Mouse (Mus musculus) MEL (cell line): ENCODE measurements around the gene Cadps2. TPM values are rescaled to one million over a fixed set of nuclear protein-coding genes. Genes with fewer than 3 reads are reported as not detected.

Source experiments
- DNase-seq: peaks from one replicate; pipeline ENCODE4 v3.0.0; 2011; ENCODE audit warnings: low read depth, low spot score
- H3K27ac ChIP-seq: 2 replicates; pipeline ENCODE4 v1.5.1; 2012; ENCODE audit warnings: low read depth, mild to moderate bottlenecking, control low read depth, low read length, moderate library complexity; ENCODE audit not compliant: control insufficient read depth
- H3K27me3 ChIP-seq, 2 experiments: fragments of 150-350 bp in 1 of 2; sonication (generic) in 1 of 2; 2 replicates each; pipeline ENCODE4 v1.6.1; 2012; ENCODE audit warnings: low read length in 2 of 2, mild to moderate bottlenecking in 2 of 2, improper control_type of control experiment in 1 of 2, moderate library complexity in 1 of 2; ENCODE audit not compliant: insufficient read depth in 2 of 2, control insufficient read depth in 1 of 2
- H3K36me3 ChIP-seq, 2 experiments: 2 replicates each; pipeline ENCODE4 v1.6.1; 2012 to 2014; ENCODE audit warnings: low read length in 2 of 2, improper control_type of control experiment in 1 of 2, inconsistent platforms in 1 of 2, mild to moderate bottlenecking in 1 of 2; ENCODE audit not compliant: insufficient read depth in 2 of 2, control insufficient read depth in 1 of 2
- H3K4me1 ChIP-seq, 2 experiments: fragments of 150-350 bp in 1 of 2; sonication (generic) in 1 of 2; 2 replicates each; pipeline ENCODE4 v1.6.1; 2012; ENCODE audit warnings: low read length in 2 of 2, improper control_type of control experiment in 1 of 2, mild to moderate bottlenecking in 1 of 2; ENCODE audit not compliant: insufficient read depth in 2 of 2, control insufficient read depth in 1 of 2
- H3K4me3 ChIP-seq, 2 experiments: fragments of 150-350 bp in 1 of 2; sonication (generic) in 1 of 2; 2 replicates each; pipeline ENCODE4 v1.5.1; 2012; ENCODE audit warnings: low read depth in 2 of 2, low read length in 2 of 2, mild to moderate bottlenecking in 2 of 2, moderate library complexity in 2 of 2, control low read depth in 1 of 2, improper control_type of control experiment in 1 of 2; ENCODE audit not compliant: control insufficient read depth in 1 of 2, insufficient read depth in 1 of 2
- H3K79me2 ChIP-seq: 2 replicates; pipeline ENCODE4 v1.6.1; 2012; ENCODE audit warnings: mild to moderate bottlenecking, low read length, moderate library complexity; ENCODE audit not compliant: control insufficient read depth, poor library complexity, insufficient read depth
- H3K9ac ChIP-seq: 2 replicates; pipeline ENCODE4 v1.6.1; 2012; ENCODE audit warnings: low read depth, mild to moderate bottlenecking, control low read depth, low read length, moderate library complexity; ENCODE audit not compliant: control insufficient read depth, poor library complexity, severe bottlenecking
- H3K9me3 ChIP-seq: fragments of 150-350 bp; sonication (generic); replicated peaks from 2 replicates; pipeline ENCODE4 v1.6.1; 2012; ENCODE audit warnings: mild to moderate bottlenecking, low read length, improper control_type of control experiment, moderate library complexity; ENCODE audit not compliant: insufficient read depth
- BHLHE40 ChIP-seq: IDR thresholded peaks from 2 replicates; pipeline ENCODE4 v1.6.1; 2012; ENCODE audit warnings: low read depth, mild to moderate bottlenecking, inconsistent platforms, low read length, improper control_type of control experiment, borderline replicate concordance
- CHD1 ChIP-seq: IDR thresholded peaks from 2 replicates; pipeline ENCODE4 v1.6.1; 2012; ENCODE audit warnings: low read depth, mild to moderate bottlenecking, inconsistent platforms, low read length, improper control_type of control experiment
- CHD2 ChIP-seq: IDR thresholded peaks from 2 replicates; pipeline ENCODE4 v1.6.1; 2011; ENCODE audit warnings: low read length, improper control_type of control experiment
- CTCF ChIP-seq, 3 experiments: IDR thresholded peaks in 2 of 3; conservative IDR thresholded peaks in 1 of 3; 2 replicates each; pipeline ENCODE4 v1.5.1; 2011 to 2012; ENCODE audit warnings: low read length in 3 of 3, low read depth in 2 of 3, mild to moderate bottlenecking in 2 of 3, improper control_type of control experiment in 1 of 3, inconsistent platforms in 1 of 3, mixed read lengths in 1 of 3, moderate library complexity in 1 of 3; ENCODE audit not compliant: control insufficient read depth in 1 of 3, insufficient read depth in 1 of 3, poor library complexity in 1 of 3, severe bottlenecking in 1 of 3
- EP300 ChIP-seq, 2 experiments: IDR thresholded peaks; 2 replicates each; pipeline ENCODE4 v1.6.1; 2011; ENCODE audit warnings: improper control_type of control experiment in 2 of 2, low read length in 2 of 2, low read depth in 1 of 2, mild to moderate bottlenecking in 1 of 2
- ETS1 ChIP-seq: IDR thresholded peaks from 2 replicates; pipeline ENCODE4 v1.6.1; 2012; ENCODE audit warnings: low read depth, mild to moderate bottlenecking, inconsistent platforms, low read length, improper control_type of control experiment, moderate library complexity
- GABPA ChIP-seq: IDR thresholded peaks from 2 replicates; pipeline ENCODE4 v1.6.1; 2012; ENCODE audit warnings: low read depth, mild to moderate bottlenecking, inconsistent platforms, low read length, improper control_type of control experiment, moderate library complexity
- HCFC1 ChIP-seq: IDR thresholded peaks from 2 replicates; pipeline ENCODE4 v1.6.1; 2012; ENCODE audit warnings: low read depth, mild to moderate bottlenecking, inconsistent platforms, low read length, improper control_type of control experiment, moderate library complexity
- JUND ChIP-seq: IDR thresholded peaks from 2 replicates; pipeline ENCODE4 v1.6.1; 2011; ENCODE audit warnings: low read depth, mild to moderate bottlenecking, improper control_type of control experiment, low read length
- KAT2A ChIP-seq: conservative IDR thresholded peaks from 2 replicates; pipeline ENCODE4 v1.6.1; 2012; ENCODE audit warnings: low read depth, low read length, improper control_type of control experiment, inconsistent platforms
- MAZ ChIP-seq: IDR thresholded peaks from 2 replicates; pipeline ENCODE4 v1.6.1; 2012; ENCODE audit warnings: low read depth, mild to moderate bottlenecking, inconsistent platforms, low read length, improper control_type of control experiment
- MEF2A ChIP-seq: IDR thresholded peaks from 2 replicates; pipeline ENCODE4 v1.6.1; 2014; ENCODE audit warnings: low read depth, mild to moderate bottlenecking, inconsistent platforms, low read length, improper control_type of control experiment; ENCODE audit not compliant: poor library complexity, insufficient replicate concordance, severe bottlenecking; ENCODE audit errors: extremely low read depth
- NELFE ChIP-seq: IDR thresholded peaks from 2 replicates; pipeline ENCODE4 v1.6.1; 2011; ENCODE audit warnings: low read depth, low read length, improper control_type of control experiment
- POLR2A ChIP-seq, 2 experiments: IDR thresholded peaks; 2 replicates each; pipeline ENCODE4 v1.6.1; 2011 to 2012; ENCODE audit warnings: low read length in 2 of 2, mild to moderate bottlenecking in 2 of 2, control low read depth in 1 of 2, improper control_type of control experiment in 1 of 2, low read depth in 1 of 2, moderate library complexity in 1 of 2; ENCODE audit not compliant: control insufficient read depth in 1 of 2, insufficient read depth in 1 of 2, poor library complexity in 1 of 2
- POLR2AphosphoS2 ChIP-seq: IDR thresholded peaks from 2 replicates; pipeline ENCODE4 v1.6.1; 2011; ENCODE audit warnings: low read length, improper control_type of control experiment
- POLR2AphosphoS5 ChIP-seq: IDR thresholded peaks from 2 replicates; pipeline ENCODE4 v1.6.1; 2012; ENCODE audit warnings: low read depth, borderline replicate concordance, mild to moderate bottlenecking, inconsistent platforms, low read length, moderate library complexity, mixed read lengths
- RAD21 ChIP-seq: IDR thresholded peaks from 2 replicates; pipeline ENCODE4 v1.6.1; 2011; ENCODE audit warnings: mild to moderate bottlenecking, low read depth, low read length, improper control_type of control experiment
- RCOR1 ChIP-seq: IDR thresholded peaks from 2 replicates; pipeline ENCODE4 v1.6.1; 2012; ENCODE audit warnings: low read depth, mild to moderate bottlenecking, inconsistent platforms, low read length, improper control_type of control experiment
- SIN3A ChIP-seq: IDR thresholded peaks from 2 replicates; pipeline ENCODE4 v1.6.1; 2012; ENCODE audit warnings: low read length, improper control_type of control experiment, inconsistent platforms
- TAL1 ChIP-seq: IDR thresholded peaks from 2 replicates; pipeline ENCODE4 v1.6.1; 2012; ENCODE audit warnings: mild to moderate bottlenecking, inconsistent platforms, low read length, moderate library complexity, mixed read lengths
- TBP ChIP-seq: IDR thresholded peaks from 2 replicates; pipeline ENCODE4 v1.8.0; 2011; ENCODE audit warnings: low read depth, low read length, improper control_type of control experiment
- TCF12 ChIP-seq: IDR thresholded peaks from 2 replicates; pipeline ENCODE4 v1.6.1; 2014; ENCODE audit warnings: low read depth, mild to moderate bottlenecking, inconsistent platforms, low read length, improper control_type of control experiment, moderate library complexity
- UBTF ChIP-seq: IDR thresholded peaks from 2 replicates; pipeline ENCODE4 v1.6.1; 2012; ENCODE audit warnings: low read depth, mild to moderate bottlenecking, inconsistent platforms, low read length, improper control_type of control experiment, moderate library complexity, borderline replicate concordance; ENCODE audit not compliant: insufficient read depth
- USF2 ChIP-seq, 2 experiments: IDR thresholded peaks; 2 replicates each; pipeline ENCODE4 v1.6.1; 2011 to 2012; ENCODE audit warnings: improper control_type of control experiment in 2 of 2, low read length in 2 of 2, borderline replicate concordance in 1 of 2, inconsistent platforms in 1 of 2, low read depth in 1 of 2, mild to moderate bottlenecking in 1 of 2; ENCODE audit not compliant: insufficient read depth in 1 of 2
- ZC3H11A ChIP-seq: IDR thresholded peaks from 2 replicates; pipeline ENCODE4 v1.6.1; 2012; ENCODE audit warnings: low read depth, mild to moderate bottlenecking, inconsistent platforms, low read length, improper control_type of control experiment
- polyA plus RNA-seq, 2 experiments: library from polyadenylated mRNA; stranded (reverse) in 1 of 2; unstranded in 1 of 2; fragments of >175 nt in 1 of 2; fragments of >200 nt in 1 of 2; gene quantifications; 2 replicates each; pipeline versions ENCODE4 v1.2.1 to v1.2.4; 2012; ENCODE audit warnings: low replicate concordance in 2 of 2, low read depth in 1 of 2; ENCODE audit not compliant: insufficient read length in 2 of 2, insufficient read depth in 1 of 2, missing spikeins in 1 of 2
- total RNA-seq: library from RNA; depleted of rRNA; stranded (reverse); fragments of 300-350 nt; gene quantifications from 2 replicates; pipeline ENCODE4 v1.2.3, GENCODE M21; 2012

The Cadps2 gene
- total and polyA plus RNA-seq, 3 experiments, result not detected

- H3K27ac ChIP-seq, result no peak overlapping the region
- no peak overlapping the region for H3K9ac ChIP-seq
- H3K4me1 ChIP-seq, result no peaks in the 10 kb centered on the region
- TF ChIP-seq NELFE (no peak), CHD2 (no peak), POLR2AphosphoS2 (no peak), HCFC1 (no peak), POLR2AphosphoS5 (no peak), MAZ (no peak), KAT2A (no peak), ETS1 (no peak), EP300 (IDR thresholded peaks at IDR 0.05; ENCODE audit: low read depth in 1 of 2, low read length in 2 of 2) (no peak), JUND (no peak)
- no peaks in the 10 kb centered on the region; a peak in 1 of 4 replicates for H3K27me3 ChIP-seq
- H3K9me3 ChIP-seq, result no peaks in the 10 kb centered on the region
- H3K4me3 ChIP-seq, result no peak overlapping the region
- no peak for DNase-seq
- no peaks in the 10 kb centered on the region for H3K36me3 ChIP-seq
- no peaks in the 10 kb centered on the region for H3K79me2 ChIP-seq
These were observed 208.8 kb downstream of the Cadps2 start for GRCm38 (mm10) chr6:23630465-23630864.

DNA sequence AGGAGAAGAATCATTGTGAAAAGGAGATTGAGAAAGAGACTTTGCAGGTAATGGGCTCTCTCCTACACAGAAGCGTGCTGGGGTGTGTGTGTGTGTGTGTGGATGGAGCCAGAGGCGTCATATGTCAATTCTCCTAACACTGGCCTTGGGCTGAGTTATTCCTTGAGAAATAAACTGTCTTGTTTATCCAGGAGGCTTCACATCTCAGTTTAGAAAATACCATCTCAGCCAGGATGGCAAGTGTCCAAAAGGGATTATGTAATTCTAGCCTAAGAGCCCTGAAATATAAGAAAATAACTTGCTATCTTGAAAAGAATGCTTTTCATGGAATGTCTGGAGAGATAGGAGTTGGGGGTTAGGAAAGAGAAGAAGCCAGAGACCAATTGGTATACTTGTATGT, 264.1 kb downstream of the Cadps2 start:
- DNase-seq, result no peak
- Histone ChIP-seq H3K9ac (no peak overlapping the region), H3K27ac (no peak overlapping the region), H3K4me1 (no peaks in the 10 kb centered on the region), H3K79me2 (no peaks in the 10 kb centered on the region), H3K9me3 (no peaks in the 10 kb centered on the region), H3K36me3 (no peaks in the 10 kb centered on the region), H3K27me3 (no peaks in the 10 kb centered on the region), H3K4me3 (no peak overlapping the region)
- TF ChIP-seq SIN3A (no peak), POLR2AphosphoS5 (no peak), NELFE (no peak), TBP (no peak), GABPA (no peak), ZC3H11A (no peak), MEF2A (no peak), RCOR1 (no peak), UBTF (no peak), CHD2 (no peak), CTCF (IDR thresholded peaks at IDR 0.05 in 2 of 3, conservative IDR thresholded peaks at IDR 0.05 in 1 of 3; ENCODE audit: control insufficient read depth in 1 of 3, insufficient read depth in 1 of 3, low read depth in 2 of 3, low read length in 3 of 3, poor library complexity in 1 of 3, severe bottlenecking in 1 of 3) (no peak), USF2 (IDR thresholded peaks at IDR 0.05; ENCODE audit: borderline replicate concordance in 1 of 2, insufficient read depth in 1 of 2, low read depth in 1 of 2, low read length in 2 of 2) (no peak), MAZ (no peak), TCF12 (no peak), POLR2A (IDR thresholded peaks at IDR 0.05; ENCODE audit: control insufficient read depth in 1 of 2, insufficient read depth in 1 of 2, low read depth in 1 of 2, low read length in 2 of 2, poor library complexity in 1 of 2) (no peak), TAL1 (no peak), BHLHE40 (no peak), RAD21 (no peak), CHD1 (no peak)
